Mouse (Mus musculus): ENCODE results near the gene Rinl.

The Rinl gene

GRCm38 (mm10) chr7:28823932-28824331, 35.2 kb downstream of the Rinl start:
- no peak for DNase-seq (ENCODE audit: low spot score)

- peak; percentile 91 for DNase-seq (ENCODE audit: low spot score)
These were observed 36.3 kb downstream of the Rinl start, which contains the start of gene Ech1 for GRCm38 (mm10) chr7:28824941-28825685. Ech1 (plus strand) TSS chr7:28825217.

DNA sequence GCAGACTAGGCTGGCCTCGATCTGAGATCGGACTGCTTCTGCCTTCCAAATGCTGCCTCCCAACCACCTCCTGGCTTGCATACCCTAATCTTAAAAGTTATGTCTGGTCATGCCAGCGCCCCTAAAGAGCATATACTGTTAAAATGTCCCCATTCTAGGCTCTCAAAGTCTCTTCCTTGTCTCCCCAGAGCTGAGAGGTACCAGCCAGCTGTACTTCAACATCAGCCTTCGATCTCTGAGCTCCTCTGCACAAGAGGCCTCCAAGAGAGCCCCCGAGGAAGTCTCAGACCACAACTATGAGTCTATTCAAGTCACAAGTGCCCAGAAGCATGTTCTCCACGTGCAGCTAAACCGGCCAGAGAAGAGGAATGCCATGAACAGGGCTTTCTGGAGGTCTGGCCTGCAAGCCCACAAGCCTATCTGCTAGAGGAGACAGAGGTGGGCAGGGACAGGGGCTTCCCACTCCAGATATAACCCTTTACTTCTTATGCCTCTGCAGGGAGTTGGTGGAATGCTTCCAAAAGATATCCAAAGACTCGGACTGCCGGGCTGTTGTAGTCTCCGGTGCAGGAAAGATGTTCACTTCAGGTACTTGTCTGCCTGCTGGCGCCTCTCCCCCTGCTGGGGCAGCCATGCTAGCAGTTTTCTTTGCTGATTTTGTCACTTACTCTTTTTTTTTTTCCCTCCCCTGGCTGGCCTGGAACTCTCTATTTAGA, 37.1 kb downstream of the Rinl start:
- no peak for DNase-seq (ENCODE audit: low spot score)

DNA sequence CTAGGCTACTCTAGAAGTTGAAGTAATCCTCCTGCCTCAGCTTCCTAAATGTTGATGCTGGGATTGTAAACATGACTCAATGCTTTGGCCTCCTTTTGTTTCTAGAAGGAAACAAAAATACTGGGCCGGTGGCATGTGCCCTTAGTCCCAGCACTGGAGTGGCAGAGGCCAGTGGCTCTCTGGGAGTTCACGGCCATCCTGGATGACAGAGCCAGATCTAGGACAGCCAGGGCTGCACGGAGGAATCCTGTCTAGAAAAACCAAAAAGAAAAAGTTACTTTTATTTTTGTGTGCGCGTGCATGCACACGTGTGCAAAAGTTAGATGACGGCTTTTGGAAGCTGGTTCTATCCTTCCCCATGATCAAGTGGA, 37.6 kb downstream of the Rinl start:
- DNase-seq (ENCODE audit: low spot score): no peak

DNA sequence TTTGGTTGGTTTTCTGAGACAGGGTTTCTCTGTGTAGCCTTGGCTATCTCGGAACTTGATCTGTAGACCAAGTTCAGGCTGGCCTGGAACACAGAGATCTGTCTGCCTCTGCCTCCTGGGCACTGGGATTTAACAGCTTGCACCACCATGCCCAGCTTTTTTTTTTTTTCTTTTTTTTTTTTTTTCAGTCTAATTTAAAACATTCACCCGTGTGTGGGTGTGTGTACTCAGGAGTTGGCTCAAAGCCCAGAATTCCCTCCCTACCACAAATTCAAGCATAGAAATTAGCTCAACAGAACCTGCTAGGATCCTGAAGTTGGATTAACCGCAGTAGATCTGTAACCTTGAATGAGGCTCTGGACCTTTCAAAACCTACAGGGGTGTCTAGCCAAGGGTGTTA, 38.6 kb downstream of the Rinl start:
- no peak for DNase-seq (ENCODE audit: low spot score)

GRCm38 (mm10) chr7:28829821-28830220, 41.1 kb downstream of the Rinl start:
- DNase-seq (ENCODE audit: low spot score): no peak

- no peak for DNase-seq (ENCODE audit: low spot score)
These were observed 42.2 kb downstream of the Rinl start for GRCm38 (mm10) chr7:28830981-28831380.

- DNase-seq (ENCODE audit: low spot score): no peak
These were observed 42.8 kb downstream of the Rinl start for GRCm38 (mm10) chr7:28831411-28832125.

- DNase-seq (ENCODE audit: low spot score): no peak
These were observed 43.4 kb downstream of the Rinl start for GRCm38 (mm10) chr7:28832137-28832536.

DNA sequence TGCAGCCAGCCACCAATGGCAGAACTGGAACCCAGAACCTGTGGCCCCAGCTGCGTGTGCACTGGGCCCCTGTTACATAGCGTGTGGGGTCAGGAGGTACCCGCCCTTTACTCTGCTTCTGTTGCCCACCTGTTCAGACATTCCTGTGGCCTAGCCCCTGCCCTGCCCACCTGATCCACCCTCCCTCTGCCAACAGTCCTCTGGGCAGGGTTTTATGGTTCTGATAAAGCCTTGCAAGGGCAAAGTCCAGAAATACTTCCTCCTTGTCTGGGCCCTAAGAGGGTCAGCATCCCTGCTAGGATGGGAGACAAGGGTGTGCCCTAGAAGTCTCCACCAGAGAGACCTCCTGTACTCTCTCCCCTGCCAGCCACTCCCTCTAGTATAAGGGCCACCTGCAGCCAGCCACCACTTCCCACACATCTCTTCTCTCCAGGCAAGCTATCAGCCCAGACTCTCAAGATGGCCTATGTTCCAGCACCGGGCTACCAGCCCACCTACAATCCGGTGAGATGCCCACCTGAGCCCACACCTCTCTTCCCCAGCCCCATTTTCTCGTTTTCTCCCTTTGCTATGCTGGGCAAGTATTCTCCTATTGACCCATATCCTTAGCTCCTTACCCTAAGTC, 45.1 kb downstream of the Rinl start, which contains the start of gene Lgals4:
Gene Lgals4 (plus strand): TSS at position 132 of the 625 bp plus-strand sequence.
- DNase-seq (ENCODE audit: low spot score): no peak

GRCm38 (mm10) chr7:28836936-28837335, 48.2 kb downstream of the Rinl start:
- no peak for DNase-seq (ENCODE audit: low spot score)

DNA sequence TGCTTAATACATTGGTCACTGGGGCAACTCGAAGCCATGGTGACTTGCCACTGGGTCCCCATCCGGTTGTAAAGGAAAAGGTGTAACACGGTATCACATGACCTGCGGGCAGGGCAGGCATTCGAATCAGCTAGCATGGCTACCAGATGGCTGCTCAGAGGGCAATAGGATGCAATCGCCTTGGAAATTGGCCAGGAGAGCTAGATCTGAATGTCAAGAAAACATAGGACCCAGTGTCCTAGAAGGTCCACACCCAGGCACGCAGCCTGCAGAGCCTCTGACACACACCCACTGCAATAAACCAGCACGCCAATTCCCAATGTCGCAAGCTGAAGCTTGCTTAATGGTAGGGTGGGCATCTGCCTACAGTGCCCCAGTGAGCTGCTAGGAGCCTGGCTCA, 49.6 kb downstream of the Rinl start:
- DNase-seq (ENCODE audit: low spot score): no peak

DNA sequence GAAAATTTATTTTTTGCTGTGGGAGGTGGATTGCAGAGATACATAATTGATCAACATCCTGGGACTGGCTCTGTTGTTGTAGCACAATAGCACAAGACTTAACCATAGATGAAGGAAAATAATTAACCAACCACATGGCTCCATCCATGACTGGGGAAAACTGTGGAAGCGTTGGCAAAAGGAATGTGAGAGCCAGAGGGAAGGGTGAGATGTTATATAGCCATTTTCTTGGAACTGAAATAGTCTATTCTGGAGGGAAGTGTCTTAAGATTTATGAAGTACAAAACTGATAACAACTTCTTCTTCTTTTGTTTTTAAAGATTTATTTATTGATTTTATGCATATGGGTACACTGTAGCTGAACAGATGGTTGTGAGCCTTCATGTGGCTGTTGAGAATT, 58.5 kb downstream of the Rinl start:
- no peak for DNase-seq (ENCODE audit: low spot score)
